Mouse (Mus musculus) heart, postnatal 36 days (tissue): ENCODE measurements at regions not wholly inside any gene's neighbourhood (a gene's known extent, or its start where the extent isn't known, plus 50 kb on each side); places are given as distances from the start of the nearest gene placed in this dataset.

Source experiments
- DNase-seq, 2 experiments: peaks; one replicate each; pipeline ENCODE4 v3.0.0; 2021 to 2022
- intact Hi-C: fragments of 180-260 bp; cut with DNase I; formaldehyde crosslinking; loops from one replicate; pipeline ENCODE4 v1.15.1; 2025
- microRNA-seq, 2 experiments: library from miRNA; unstranded; fragments of <30 nt; microRNA quantifications; one replicate each; pipeline ENCODE4 v1.2.0; 2021; ENCODE audit warnings: borderline number of aligned reads in 2 of 2

DNA sequence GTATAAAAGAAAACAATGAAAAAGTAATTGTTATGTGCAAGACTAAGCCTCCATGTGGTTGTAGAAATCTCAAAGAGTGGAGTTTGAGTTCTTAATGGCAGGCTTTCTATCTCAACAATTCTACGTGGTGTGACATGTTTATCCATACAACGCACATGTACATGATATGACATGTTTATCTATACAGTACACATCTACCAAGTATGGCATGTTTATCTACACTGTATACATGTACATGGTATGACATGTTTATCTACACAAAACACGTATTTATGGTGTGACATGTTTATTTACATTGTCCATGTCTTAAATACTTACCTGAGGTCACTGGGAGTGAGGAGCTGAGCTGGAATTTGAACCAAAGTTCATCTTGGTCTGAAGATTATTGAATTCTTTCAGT, 57.4 kb upstream of the Dapk1 start:
- intact Hi-C loops: no loop called here
- no peak for DNase-seq

GRCm38 (mm10) chr13:60545999-60546733, 55.6 kb upstream of the Dapk1 start:
- DNase-seq: no peak
- intact Hi-C loops: no loop called here

Small RNAs in the stretch of these regions (microRNA-seq; reads per million reads assigned to microRNA genes)
- 0 reads per million in 2 experiments for gene Gm24999
- gene Gm25000: 0 reads per million in 2 experiments
